Comparison of ENCODE assay signal across 11 mouse cellular contexts in the genomic region with DNA sequence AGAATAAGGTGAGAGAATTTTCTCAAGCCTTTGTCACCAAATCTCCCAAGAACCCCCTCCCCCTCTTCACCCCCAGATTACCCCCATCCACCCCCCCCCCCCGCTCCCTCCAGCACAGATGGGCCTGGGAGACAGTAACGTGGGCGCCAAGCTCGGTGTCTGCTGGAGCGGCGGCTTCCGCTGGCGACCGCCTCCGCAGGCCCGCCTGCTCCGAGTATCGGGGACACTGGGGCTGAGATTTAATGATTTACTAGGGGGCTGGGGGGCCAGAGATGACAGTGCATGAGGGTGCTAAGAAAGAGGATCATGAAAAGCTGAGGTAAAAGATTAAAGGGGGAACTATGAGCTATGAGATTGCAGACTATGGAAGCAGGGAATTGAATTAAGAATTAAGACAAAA. TPM values are rescaled to one million over a fixed set of nuclear protein-coding genes. Genes with fewer than 3 reads are reported as not detected.
DNase-seq lines count a peak whose midpoint lies in the region; ATAC-seq and TF ChIP-seq lines count a peak whose summit lies in the region.
"Had no signal": no experiment of that assay in that cellular context is flagged by ENCODE, and none has a peak within 500 bp of the region (broad histone marks: within the 10 kb centered on the region; RNA-seq: fewer than 3 reads in every experiment).

No protein-coding gene starts in this region.

- no peak overlapping the region for H3K27ac ChIP-seq in kidney, embryonic 15.5 days
- H3K27ac ChIP-seq in forebrain, embryonic 13.5 days: peak overlapping the region; percentile 97
- H3K27ac ChIP-seq in neural tube, embryonic 14.5 days (ENCODE audit: low read depth, low read length): peak overlapping the region; percentile 97
- H3K27ac ChIP-seq in kidney, adult 2 months (ENCODE audit: insufficient read depth, low read depth, low read length): no peak overlapping the region
- H3K27ac ChIP-seq: macrophage had no signal

- no peak for TF ChIP-seq POLR2A in kidney, adult 2 months (IDR thresholded peaks at IDR 0.05; ENCODE audit: low read depth, low read length)

- no peak overlapping the region for H3K9ac ChIP-seq in kidney, embryonic 15.5 days
- peak overlapping the region; percentile 53; the same call in 1 of the 2 replicates for H3K9ac ChIP-seq in forebrain, embryonic 13.5 days
- H3K9ac ChIP-seq in neural tube, embryonic 14.5 days (replicated peaks; ENCODE audit: low read depth, low read length): 0 out of 2 replicates have a peak overlapping the region, but pooled peaks have one; percentile 12

- no peaks in the 10 kb centered on the region for H3K9me3 ChIP-seq in kidney, embryonic 15.5 days (replicated peaks)
- H3K9me3 ChIP-seq in forebrain, embryonic 13.5 days (replicated peaks): no peaks in the 10 kb centered on the region
- no peaks in the 10 kb centered on the region for H3K9me3 ChIP-seq in neural tube, embryonic 14.5 days (ENCODE audit: control insufficient read depth, low read length)

- no peak for ATAC-seq in kidney, embryonic 15.5 days (replicated peaks; ENCODE audit: low FRiP score)
- ATAC-seq in forebrain, embryonic 13.5 days: no peak
- ATAC-seq in neural tube, embryonic 14.5 days (ENCODE audit: low read depth): no peak
- no peak for ATAC-seq in megakaryocyte-erythroid progenitor cell, adult 5-6 weeks (replicated peaks; ENCODE audit: low FRiP score, low TSS enrichment, poor library complexity, severe bottlenecking)

- no peak for TF ChIP-seq CTCF in kidney, adult 2 months (conservative IDR thresholded peaks at IDR 0.05; ENCODE audit: insufficient read depth, insufficient read length, low read depth, low read length)

- no peak for DNase-seq in kidney, postnatal 14 days
- DNase-seq in layer of hippocampus, adult 9-11 months: peak; percentile 71
- DNase-seq in spleen, postnatal 14 days (ENCODE audit: low spot score in 2 of 2): no peak
- DNase-seq in kidney, adult 2 months: no peak
- DNase-seq: cerebellum, adult 8-10 months; kidney, adult 8-10 months had no signal

- 0 out of 2 replicates have a peak overlapping the region, but pooled peaks have one; percentile 14 for H3K4me2 ChIP-seq in kidney, embryonic 15.5 days
- H3K4me2 ChIP-seq in forebrain, embryonic 13.5 days: peak overlapping the region; percentile 98
- H3K4me2 ChIP-seq in neural tube, embryonic 14.5 days (ENCODE audit: low read depth, low read length): no peak overlapping the region

- H3K4me3 ChIP-seq in kidney, embryonic 15.5 days (replicated peaks): no peak overlapping the region
- H3K4me3 ChIP-seq in forebrain, embryonic 13.5 days: no peak overlapping the region
- H3K4me3 ChIP-seq in neural tube, embryonic 14.5 days (ENCODE audit: low read depth, low read length): no peak overlapping the region
- H3K4me3 ChIP-seq in kidney, adult 2 months (ENCODE audit: insufficient read depth, low read depth, low read length): no peak overlapping the region

- 33% methylated on average over 12 of the region's 13 CpGs for WGBS in kidney, embryonic 15.5 days
- 41% methylated on average over 13 of the region's 13 CpGs for WGBS in forebrain, embryonic 13.5 days
- 29% methylated on average over 13 of the region's 13 CpGs for WGBS in neural tube, embryonic 14.5 days
- WGBS in kidney, adult 2 months: 40% methylated on average over 13 of the region's 13 CpGs

- H3K27me3 ChIP-seq in kidney, embryonic 15.5 days: peaks cover 16% of the 10 kb centered on the region
- H3K27me3 ChIP-seq in forebrain, embryonic 13.5 days: no peaks in the 10 kb centered on the region
- no peaks in the 10 kb centered on the region for H3K27me3 ChIP-seq in neural tube, embryonic 14.5 days (ENCODE audit: control insufficient read depth, insufficient read depth, low read length)
- no peaks in the 10 kb centered on the region for H3K27me3 ChIP-seq in kidney, adult 2 months (replicated peaks; ENCODE audit: control insufficient read depth, insufficient read depth, low read length)

- H3K4me1 ChIP-seq in kidney, embryonic 15.5 days: peaks cover 37% of the 10 kb centered on the region
- peaks cover 79% of the 10 kb centered on the region for H3K4me1 ChIP-seq in forebrain, embryonic 13.5 days
- peaks cover 55% of the 10 kb centered on the region for H3K4me1 ChIP-seq in neural tube, embryonic 14.5 days (ENCODE audit: control insufficient read depth, insufficient read depth, low read length)
- H3K4me1 ChIP-seq in kidney, adult 2 months (ENCODE audit: control insufficient read depth, insufficient read depth, low read length): peaks cover 8% of the 10 kb centered on the region; the same call in 1 of the 2 replicates

- no peaks in the 10 kb centered on the region for H3K36me3 ChIP-seq in kidney, embryonic 15.5 days
- 0 out of 2 replicates have a peak, but pooled peaks cover 5% of the 10 kb centered on the region for H3K36me3 ChIP-seq in forebrain, embryonic 13.5 days (ENCODE audit: poor library complexity, severe bottlenecking)
- H3K36me3 ChIP-seq in neural tube, embryonic 14.5 days (ENCODE audit: control insufficient read depth, insufficient read depth, low read length): 0 out of 2 replicates have a peak, but pooled peaks cover 3% of the 10 kb centered on the region
- H3K36me3 ChIP-seq in kidney, adult 2 months (ENCODE audit: control insufficient read depth, insufficient read depth, low read length): no peaks in the 10 kb centered on the region

RNA-seq across cellular contexts. Expression of gene Dnajb5, which starts 1.1 kb away (rescaled TPM):
- polyA plus RNA-seq in kidney, embryonic 15.5 days (2015; fragmentation: Nextera tagmentation; extraction: Ambion mirVana): 6.9 and 10.0 TPM in 2 replicates
- polyA plus RNA-seq in forebrain, embryonic 13.5 days (2015; fragmentation: Nextera tagmentation; extraction: Ambion mirVana): 34.6 and 46.7 TPM in 2 replicates
- polyA plus RNA-seq in neural tube, embryonic 14.5 days (2014; fragmentation: Nextera tagmentation; extraction: Ambion mirVana): 44.1 and 44.7 TPM in 2 replicates
- 0.87 and 2.2 TPM in 2 replicates for total RNA-seq in megakaryocyte-erythroid progenitor cell, adult 5-6 weeks (2014; fragmentation: Nextera tagmentation)
- 0.09 TPM in 1 of 2 replicates, not detected in the other for total RNA-seq in megakaryocyte-erythroid progenitor cell, adult 5-6 weeks (2017)
- 6.5 and 8.1 TPM in 2 replicates for polyA plus RNA-seq in kidney, adult 2 months (2012; rRNA removed)

RNA-seq across cellular contexts. Expression of gene 1700022I11Rik, which starts 20.9 kb away (rescaled TPM):
- polyA plus RNA-seq in kidney, embryonic 15.5 days (2015; fragmentation: Nextera tagmentation; extraction: Ambion mirVana): 0.48 and 0.75 TPM in 2 replicates
- polyA plus RNA-seq in forebrain, embryonic 13.5 days (2015; fragmentation: Nextera tagmentation; extraction: Ambion mirVana): 0.48 and 0.81 TPM in 2 replicates
- 0.50 and 1.1 TPM in 2 replicates for polyA plus RNA-seq in neural tube, embryonic 14.5 days (2014; fragmentation: Nextera tagmentation; extraction: Ambion mirVana)
- not detected in 2 replicates for total RNA-seq in megakaryocyte-erythroid progenitor cell, adult 5-6 weeks (2014; fragmentation: Nextera tagmentation)
- 1.3 and 3.4 TPM in 2 replicates for total RNA-seq in megakaryocyte-erythroid progenitor cell, adult 5-6 weeks (2017)
- polyA plus RNA-seq in kidney, adult 2 months (2012; rRNA removed): not detected in 2 replicates

RNA-seq across cellular contexts. Expression of gene Phf24, which starts 32.1 kb away (rescaled TPM):
- polyA plus RNA-seq in kidney, embryonic 15.5 days (2015; fragmentation: Nextera tagmentation; extraction: Ambion mirVana): 0.26 and 0.93 TPM in 2 replicates
- 8.2 and 10.3 TPM in 2 replicates for polyA plus RNA-seq in forebrain, embryonic 13.5 days (2015; fragmentation: Nextera tagmentation; extraction: Ambion mirVana)
- polyA plus RNA-seq in neural tube, embryonic 14.5 days (2014; fragmentation: Nextera tagmentation; extraction: Ambion mirVana): 41.1 and 48.7 TPM in 2 replicates
- not detected in 2 replicates for total RNA-seq in megakaryocyte-erythroid progenitor cell, adult 5-6 weeks (2014; fragmentation: Nextera tagmentation)
- 0.08 TPM in 1 of 2 replicates, not detected in the other for total RNA-seq in megakaryocyte-erythroid progenitor cell, adult 5-6 weeks (2017)
- polyA plus RNA-seq in kidney, adult 2 months (2012; rRNA removed): 1.1 TPM in 2 replicates
- polyA plus RNA-seq: macrophage had no signal

RNA-seq across cellular contexts. Expression of gene Vcp, which starts 51.8 kb away (rescaled TPM):
- polyA plus RNA-seq in kidney, embryonic 15.5 days (2015; fragmentation: Nextera tagmentation; extraction: Ambion mirVana): 547 and 571 TPM in 2 replicates
- polyA plus RNA-seq in forebrain, embryonic 13.5 days (2015; fragmentation: Nextera tagmentation; extraction: Ambion mirVana): 545 and 570 TPM in 2 replicates
- polyA plus RNA-seq in neural tube, embryonic 14.5 days (2014; fragmentation: Nextera tagmentation; extraction: Ambion mirVana): 435 and 534 TPM in 2 replicates
- 186 and 244 TPM in 2 replicates for total RNA-seq in megakaryocyte-erythroid progenitor cell, adult 5-6 weeks (2014; fragmentation: Nextera tagmentation)
- total RNA-seq in megakaryocyte-erythroid progenitor cell, adult 5-6 weeks (2017): 269 and 346 TPM in 2 replicates
- 112 and 130 TPM in 2 replicates for polyA plus RNA-seq in kidney, adult 2 months (2012; rRNA removed)

Comparison
In these comparisons a context has a peak if more than half of its experiments do, and no peak if none do; other contexts are left out.
1. H3K27ac ChIP-seq: peak in forebrain, embryonic 13.5 days (single experiment) and neural tube, embryonic 14.5 days (single experiment); none in kidney, embryonic 15.5 days (single experiment) and kidney, adult 2 months (single experiment).